Mouse (Mus musculus) left cerebral cortex, postnatal 10 days (tissue): ENCODE data around the gene Rtn3. TPM values are rescaled to one million over a fixed set of nuclear protein-coding genes. Genes with fewer than 3 reads are reported as not detected.

Experiments
- DNase-seq, 2 experiments: peaks; one replicate each; pipeline ENCODE4 v3.0.0; 2021 to 2022; ENCODE audit warnings: low spot score in 2 of 2, mixed read lengths in 1 of 2; ENCODE audit errors: extremely low spot score in 1 of 2
- intact Hi-C: fragments of 180-260 bp; cut with DNase I; formaldehyde crosslinking; loops from one replicate; pipeline ENCODE4 v1.15.1; 2025
- total RNA-seq, 2 experiments: library from RNA; stranded (reverse); gene quantifications; 2 replicates each; pipeline ENCODE4 v1.2.3; 2021

Rtn3 gene
- total RNA-seq, 2 experiments from 2014 or later, result 927 to 930 TPM

DNA sequence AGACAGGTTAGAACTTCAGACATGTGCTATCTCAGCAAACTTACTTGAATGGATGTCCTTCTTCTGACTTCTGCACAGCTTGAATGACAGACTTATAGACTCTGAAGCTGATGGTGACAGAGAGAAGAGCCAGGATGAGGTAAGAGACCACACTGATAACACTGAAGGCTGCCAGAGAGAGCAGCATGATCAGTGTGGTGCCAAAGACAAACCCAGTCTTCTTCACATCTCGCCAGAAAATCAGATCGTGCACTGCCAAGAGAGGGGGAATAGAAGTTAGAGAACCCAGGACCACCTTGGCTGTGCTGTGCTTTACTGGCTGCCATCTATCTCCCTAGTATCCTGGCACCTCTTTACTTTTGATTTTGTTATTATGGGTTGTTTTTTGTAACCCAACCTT is 48.2 kb downstream of the Rtn3 start:
- DNase-seq, result no peak
- intact Hi-C loops, result no loop called here

DNA sequence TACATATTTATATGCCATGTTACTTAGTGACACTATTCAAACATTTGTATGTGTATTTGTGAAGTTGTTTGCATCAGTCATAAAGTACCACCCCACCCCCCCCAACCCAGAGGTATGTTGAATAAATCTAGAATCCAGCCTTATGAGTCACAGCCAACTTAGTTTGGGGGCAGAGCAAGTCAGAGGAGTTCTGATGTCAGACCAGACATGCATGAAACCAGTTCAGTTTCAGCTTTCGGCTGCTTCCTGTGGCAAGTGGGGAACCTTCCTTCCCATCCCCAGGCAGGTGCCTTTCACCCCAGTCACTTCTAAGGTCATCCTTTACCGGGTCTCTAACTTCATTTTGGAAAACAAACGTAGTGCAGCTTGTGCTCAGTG is 57.7 kb downstream of the Rtn3 start:
- intact Hi-C loops, result no loop called here
- no peak for DNase-seq

- DNase-seq, result peak in 1 of 2 experiments; percentile 25
- intact Hi-C loops, result no loop called here
These were observed 58.3 kb downstream of the Rtn3 start for GRCm38 (mm10) chr19:7424590-7425397.

- no peak for DNase-seq
- intact Hi-C loops, result no loop called here
These were observed 59.0 kb downstream of the Rtn3 start for GRCm38 (mm10) chr19:7424131-7424530.

GRCm38 (mm10) chr19:7423656-7424030 is 59.4 kb downstream of the Rtn3 start:
- intact Hi-C loops, result no loop called here
- no peak for DNase-seq

- peak; percentile 78 to 85 for DNase-seq
- intact Hi-C loops, result no loop called here
These were observed 59.9 kb downstream of the Rtn3 start for GRCm38 (mm10) chr19:7423028-7423655.

DNA sequence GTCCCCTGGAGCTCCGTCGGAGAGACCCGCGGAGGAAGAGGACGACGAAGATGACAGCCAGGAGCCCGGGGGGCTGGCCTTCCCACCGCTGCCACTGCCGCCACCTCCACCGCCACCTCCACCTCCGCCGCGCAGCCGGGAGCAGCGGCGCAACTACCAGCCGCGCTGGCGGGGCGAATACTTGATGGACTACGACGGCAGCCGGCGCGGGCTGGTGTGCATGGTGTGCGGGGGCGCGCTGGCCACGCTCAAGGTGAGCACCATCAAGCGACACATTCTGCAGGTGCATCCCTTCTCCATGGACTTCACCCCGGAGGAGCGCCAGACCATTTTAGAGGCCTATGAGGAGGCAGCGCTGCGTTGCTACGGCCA is 60.4 kb downstream of the Rtn3 start:
- peak in 1 of 2 experiments; percentile 55 for DNase-seq
- intact Hi-C loops, result no loop called here

DNA sequence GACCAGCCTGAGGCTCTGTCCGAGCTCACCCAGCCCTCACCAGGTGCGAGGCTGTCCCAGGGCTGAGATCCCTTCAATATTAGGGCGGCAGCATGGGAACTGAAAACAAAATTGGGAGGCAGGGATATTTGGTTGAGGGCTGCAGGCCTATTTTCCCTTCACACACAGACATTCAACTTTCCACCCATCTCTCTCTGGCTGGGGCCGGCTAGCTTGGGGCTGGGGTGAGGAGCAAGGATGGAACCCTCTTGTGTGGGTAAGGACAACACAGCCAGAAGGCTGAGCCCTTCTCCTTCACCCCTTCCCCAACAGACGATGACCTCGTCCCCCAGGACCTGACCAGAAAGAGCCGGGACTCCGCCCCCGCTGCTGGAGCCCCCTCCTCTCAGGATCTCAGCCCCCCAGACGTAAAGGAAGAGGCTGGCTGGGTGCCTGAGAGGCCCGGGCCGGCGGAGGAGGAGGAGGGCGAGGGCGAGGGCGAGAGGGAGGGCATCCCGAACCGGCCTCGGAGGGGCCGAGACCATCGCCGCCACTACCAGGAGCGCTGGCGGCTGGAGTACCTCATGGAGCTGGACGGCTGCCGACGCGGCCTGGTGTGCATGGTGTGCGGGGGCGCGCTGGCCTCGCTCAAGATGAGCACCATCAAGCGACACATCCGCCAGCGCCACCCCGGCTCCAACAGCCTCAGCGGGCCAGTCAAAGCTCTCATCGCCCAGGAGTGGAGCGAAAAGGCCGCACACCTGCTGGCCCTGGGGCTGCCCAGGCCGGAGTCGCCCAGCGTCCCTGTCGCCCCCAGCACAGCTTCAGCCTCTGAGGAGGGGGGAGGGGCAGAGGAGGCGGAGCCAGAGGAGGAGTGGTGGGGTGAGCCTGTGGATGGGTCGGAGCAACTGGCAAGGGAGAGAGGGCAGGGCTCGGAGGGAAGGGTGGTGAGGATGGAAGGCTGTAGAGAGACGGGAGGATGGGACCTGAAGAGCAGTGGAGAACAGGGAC is 61.2 kb downstream of the Rtn3 start:
- intact Hi-C loops, result no loop called here
- DNase-seq, result peak; percentile 35 to 81

DNA sequence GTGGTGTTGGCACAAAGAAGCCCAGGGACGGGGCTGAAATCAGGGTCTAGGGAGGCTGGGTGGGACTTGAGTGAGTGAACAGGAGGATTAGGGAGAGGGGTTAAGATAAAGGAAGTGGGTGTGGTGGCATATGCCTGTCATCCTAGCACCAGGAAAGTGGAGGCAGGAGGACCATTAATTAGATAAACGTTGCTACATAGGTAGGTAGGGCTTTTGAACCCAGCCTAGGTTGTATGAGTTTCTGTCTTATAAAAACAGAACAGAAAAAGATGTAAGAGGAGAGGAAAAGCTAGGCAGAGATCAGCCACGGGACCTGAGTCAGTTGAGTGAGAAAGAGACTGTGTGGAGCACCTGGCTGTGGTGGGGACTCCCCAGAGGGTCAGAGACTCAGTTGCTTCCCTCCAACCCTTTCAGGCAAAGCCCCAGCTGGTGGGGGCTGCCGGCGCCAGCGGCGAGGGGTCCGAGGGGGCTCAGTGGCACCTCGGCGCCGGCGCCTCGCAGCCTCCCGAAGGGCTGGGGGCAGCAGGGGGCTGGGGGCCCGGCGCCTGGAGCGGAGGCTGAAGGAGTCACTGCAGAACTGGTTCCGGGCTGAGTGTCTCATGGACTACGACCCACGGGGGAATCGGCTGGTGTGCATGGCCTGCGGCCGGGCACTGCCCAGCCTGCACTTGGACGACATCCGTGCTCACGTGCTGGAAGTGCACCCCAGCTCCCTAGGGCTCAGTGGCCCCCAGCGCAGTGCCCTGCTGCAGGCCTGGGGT is 62.1 kb downstream of the Rtn3 start:
- intact Hi-C loops, result no loop called here
- peak in 1 of 2 experiments; percentile 41 for DNase-seq

DNA sequence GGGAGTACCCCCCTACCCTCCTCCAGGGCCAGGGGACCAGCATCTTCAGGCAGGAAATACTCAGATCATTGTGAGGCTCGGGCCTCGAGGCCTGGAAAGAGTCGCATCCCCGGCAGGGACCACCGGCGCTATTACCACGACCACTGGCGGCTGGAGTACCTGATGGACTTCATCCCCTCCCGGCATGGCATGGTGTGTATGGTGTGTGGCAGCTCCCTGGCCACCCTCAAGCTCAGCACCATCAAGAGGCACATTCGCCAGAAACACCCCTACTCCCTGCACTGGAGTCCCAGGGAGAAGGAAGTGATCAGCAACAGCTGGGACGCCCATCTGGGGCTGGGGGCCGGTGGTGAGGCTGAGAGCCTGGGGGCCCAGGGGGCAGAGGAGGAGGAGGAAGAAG is 63.0 kb downstream of the Rtn3 start:
- peak in 1 of 2 experiments; percentile 42 for DNase-seq
- intact Hi-C loops, result no loop called here

- DNase-seq, result no peak
- intact Hi-C loops, result loop anchor here (5.0 to 10.0 kb wide), 3 partner anchors 154 to 354 kb away; partner anchors contain the start of genes Naa40 and Rcor2
These were observed 63.9 kb downstream of the Rtn3 start for GRCm38 (mm10) chr19:7419134-7419533.

DNA sequence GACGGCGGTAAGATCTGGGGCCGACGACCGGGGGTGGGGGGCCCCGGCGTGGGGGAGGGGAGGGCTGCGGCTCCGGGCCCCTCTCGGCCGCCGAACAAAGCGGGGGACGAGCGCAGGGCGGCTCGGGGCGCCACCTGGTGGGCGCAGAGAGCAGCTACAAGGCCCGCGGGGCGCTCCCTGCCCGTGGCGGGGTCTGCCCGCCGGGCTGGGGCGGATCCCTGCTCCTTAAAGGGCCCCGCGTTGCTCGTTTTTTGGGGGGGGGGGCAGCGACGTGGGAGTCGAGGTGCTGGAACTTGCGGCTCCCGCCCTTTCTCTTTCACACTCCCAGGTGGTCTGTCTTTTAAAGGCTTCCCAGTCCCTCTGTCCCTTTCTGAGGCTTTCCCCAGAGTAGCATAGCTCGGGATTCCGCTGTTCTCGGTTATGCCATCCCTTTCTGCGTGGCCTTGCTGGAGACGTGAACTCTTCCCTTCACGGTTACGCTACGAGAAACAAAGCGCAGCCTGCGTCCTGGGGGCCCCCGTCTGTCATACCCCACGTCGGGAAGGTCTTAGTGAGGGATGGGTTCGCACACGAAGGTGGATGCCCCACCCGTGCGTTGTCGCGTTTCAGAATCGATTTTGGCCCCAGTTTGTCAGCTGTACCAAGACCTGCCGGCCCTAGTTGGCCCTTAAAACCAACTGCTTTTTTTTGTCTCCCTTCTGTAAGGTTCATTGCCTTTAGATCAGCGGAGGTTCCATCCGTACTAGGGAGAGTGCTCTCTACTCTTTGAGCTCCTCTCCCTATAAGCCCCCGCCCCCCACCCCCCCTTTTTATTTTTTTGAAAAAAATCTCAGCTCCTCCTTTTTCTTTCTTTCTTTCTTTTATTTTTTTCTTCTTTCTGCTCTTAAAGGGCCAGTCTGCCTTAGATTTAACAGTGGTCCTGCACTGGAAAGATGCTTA is 64.9 kb downstream of the Rtn3 start:
- intact Hi-C loops, result loop anchor here (1.0 to 10.0 kb wide), 4 partner anchors 36 to 353 kb away; partner anchors contain the start of genes Naa40, Rcor2 and Spindoc
- peak; percentile 56 to 89 for DNase-seq

DNA sequence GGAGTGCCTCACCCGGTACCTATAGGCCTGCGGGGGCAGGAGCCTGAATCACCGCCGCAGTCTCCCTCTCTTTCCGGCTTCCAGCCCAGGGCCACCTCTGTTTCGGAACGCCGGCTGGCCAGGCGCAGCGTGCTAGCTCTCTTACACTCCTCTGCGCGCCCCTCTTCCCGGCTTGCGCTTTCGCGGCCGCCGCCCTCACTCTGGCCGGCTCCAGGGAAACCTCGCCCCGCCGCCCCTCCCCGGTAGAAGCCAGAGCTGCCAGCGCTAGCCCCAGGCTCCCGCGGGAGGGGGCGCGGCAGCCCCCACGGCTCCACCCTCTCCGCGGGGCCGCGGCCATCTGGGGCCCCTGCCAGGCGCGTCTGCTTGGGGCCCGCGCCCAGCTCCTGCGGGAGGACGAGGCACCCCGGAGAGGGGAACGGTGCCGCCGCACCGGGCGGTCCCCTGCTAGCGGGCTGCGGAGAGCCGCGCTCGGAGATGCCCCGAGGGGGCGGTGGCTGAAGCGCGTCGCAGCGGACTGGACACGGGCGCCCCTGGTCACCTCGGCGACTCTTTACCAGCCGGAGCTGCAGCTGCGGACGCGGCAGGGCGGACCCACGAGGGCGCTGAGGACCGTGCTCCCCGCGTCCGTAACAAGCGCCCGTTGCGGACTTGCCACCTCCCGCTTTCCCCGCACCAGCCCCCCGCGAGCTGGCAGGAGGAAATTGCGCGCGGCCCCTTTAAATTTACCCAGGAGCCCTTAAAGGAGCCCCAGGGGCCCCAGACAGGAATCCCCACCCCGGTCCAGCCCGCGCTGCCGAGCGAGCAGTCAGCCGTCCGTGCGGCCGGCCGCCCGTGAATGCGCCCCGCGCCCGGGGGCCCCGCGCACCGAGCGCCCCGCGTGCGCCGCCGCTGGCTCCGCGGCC is 66.0 kb downstream of the Rtn3 start, which contains the start of gene 2700081O15Rik:
Gene 2700081O15Rik, plus strand, starts transcription at position 792 of the 902 bp plus-strand sequence.
- intact Hi-C loops, result loop anchor here (5.0 to 10.0 kb wide), 3 partner anchors 152 to 352 kb away; partner anchors contain the start of genes Naa40 and Rcor2
- DNase-seq, result peak; percentile 66 to 88

- intact Hi-C loops, result loop anchor here (5.0 to 10.0 kb wide), 3 partner anchors 151 to 351 kb away; partner anchors contain the start of genes Naa40 and Rcor2
- peak in 1 of 2 experiments; percentile 48 for DNase-seq
These were observed 66.9 kb downstream of the Rtn3 start for GRCm38 (mm10) chr19:7415916-7416833.

GRCm38 (mm10) chr19:7412361-7412760 is 70.7 kb downstream of the Rtn3 start:
- DNase-seq, result no peak
- intact Hi-C loops, result loop anchor here (10.0 kb wide), 2 partner anchors 148 to 348 kb away; partner anchors contain the start of gene Rcor2
